ENCODE assay signal across 16 mouse cellular contexts in the genomic region with DNA sequence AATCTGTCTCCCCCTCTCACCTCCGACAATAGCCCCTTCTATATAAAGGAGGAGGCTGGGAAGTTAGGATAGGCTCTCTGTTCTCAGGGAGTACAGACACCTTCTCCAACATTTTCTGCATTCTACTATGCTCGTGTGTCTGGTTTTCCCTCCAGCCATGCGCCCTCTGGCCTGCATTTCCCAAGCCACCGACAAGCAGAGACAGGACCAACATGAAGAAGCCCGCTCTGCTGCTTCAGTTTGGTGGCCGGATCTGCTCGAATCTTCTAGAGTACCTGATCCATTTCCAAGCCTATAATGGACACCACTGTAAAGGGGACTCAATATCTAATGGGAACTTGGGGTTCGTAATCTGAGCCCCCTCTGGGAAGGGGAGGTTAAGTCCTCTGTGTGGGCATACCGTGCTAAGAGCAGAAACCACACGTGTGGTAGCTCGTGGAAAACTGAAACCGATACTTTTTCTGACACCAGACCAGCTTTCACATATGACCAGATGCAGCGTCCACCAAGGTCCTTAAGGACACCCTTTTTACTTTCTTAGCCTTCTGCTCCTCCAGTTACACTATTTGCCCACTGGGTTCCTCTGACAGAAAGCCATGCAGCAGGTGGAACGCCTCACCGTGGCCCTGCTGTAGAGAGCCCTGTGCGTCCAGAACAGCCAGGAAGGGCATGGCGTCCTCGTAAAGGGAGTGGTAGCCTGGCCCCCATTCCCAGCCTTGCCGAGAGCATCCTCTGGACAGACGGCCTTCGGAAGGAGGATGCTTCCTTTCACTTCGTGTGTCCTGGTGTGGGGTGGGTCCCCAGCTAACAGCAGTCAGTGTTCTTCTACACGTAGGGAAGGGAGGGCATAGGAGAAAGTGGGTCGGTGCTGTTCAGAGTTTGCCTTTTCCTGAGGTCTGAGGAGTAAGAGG. TPM values are rescaled to one million over a fixed set of nuclear protein-coding genes. Genes with fewer than 3 reads are reported as not detected.
DNase-seq lines count a peak whose midpoint lies in the region; ATAC-seq and TF ChIP-seq lines count a peak whose summit lies in the region.
"Had no signal": no experiment of that assay in that cellular context is flagged by ENCODE, and none has a peak within 500 bp of the region (broad histone marks: within the 10 kb centered on the region; RNA-seq: fewer than 3 reads in every experiment).

No protein-coding gene starts in this region.

- no peak for TF ChIP-seq POLR2A in kidney, adult 2 months (IDR thresholded peaks at IDR 0.05; ENCODE audit: low read depth, low read length)

- WGBS in kidney, adult 2 months, result 57% methylated on average over 24 of the region's 24 CpGs
- 89% methylated on average over 24 of the region's 24 CpGs for WGBS in neural tube, embryonic 15.5 days

- H3K4me1 ChIP-seq in kidney, adult 2 months (ENCODE audit: control insufficient read depth, insufficient read depth, low read length), result peaks cover 57% of the 10 kb centered on the region
- H3K4me1 ChIP-seq in E14TG2a.4 (replicated peaks; ENCODE audit: low read depth, low read length), result peaks cover 78% of the 10 kb centered on the region
- H3K4me1 ChIP-seq in neural tube, embryonic 15.5 days, result no peaks in the 10 kb centered on the region

- ATAC-seq in erythroblast, adult 5-6 weeks (replicated peaks; ENCODE audit: low FRiP score, poor library complexity, severe bottlenecking), result no peak
- ATAC-seq in neural tube, embryonic 15.5 days (ENCODE audit: low FRiP score), result no peak

- TF ChIP-seq CTCF in gastrocnemius, adult 2 months (IDR thresholded peaks at IDR 0.05), result peak; percentile 15; the same call in 1 of the 2 replicates
- TF ChIP-seq CTCF in kidney, adult 2 months (conservative IDR thresholded peaks at IDR 0.05; ENCODE audit: insufficient read depth, insufficient read length, low read depth, low read length), result no peak
- TF ChIP-seq CTCF in E14TG2a.4 (conservative IDR thresholded peaks at IDR 0.05; ENCODE audit: low read length), result no peak

- H3K9me3 ChIP-seq in E14TG2a.4 (ENCODE audit: low read length), result no peaks in the 10 kb centered on the region
- H3K9me3 ChIP-seq in neural tube, embryonic 15.5 days (replicated peaks), result no peaks in the 10 kb centered on the region
- H3K9me3 ChIP-seq: forebrain, embryonic 12.5 days; hindbrain, embryonic 12.5 days; midbrain, embryonic 10.5 days had no signal

- H3K27ac ChIP-seq in gastrocnemius, adult 2 months, result peak overlapping the region; percentile 87
- H3K27ac ChIP-seq in kidney, adult 2 months (ENCODE audit: insufficient read depth, low read depth, low read length), result peak overlapping the region; percentile 96
- H3K27ac ChIP-seq in neural tube, embryonic 15.5 days (replicated peaks), result no peak overlapping the region
- H3K27ac ChIP-seq: forebrain, embryonic 12.5 days; hindbrain, embryonic 12.5 days had no signal

- H3K36me3 ChIP-seq in kidney, adult 2 months (ENCODE audit: control insufficient read depth, insufficient read depth, low read length), result no peaks in the 10 kb centered on the region
- H3K36me3 ChIP-seq in E14TG2a.4 (ENCODE audit: insufficient read depth, low read length), result no peaks in the 10 kb centered on the region
- H3K36me3 ChIP-seq in neural tube, embryonic 15.5 days, result no peaks in the 10 kb centered on the region
- H3K36me3 ChIP-seq: forebrain, embryonic 12.5 days; hindbrain, embryonic 12.5 days; midbrain, embryonic 10.5 days had no signal

- peak; percentile 65 for DNase-seq in gastrocnemius, adult 2 months
- no peak for DNase-seq in gastrocnemius, postnatal 14 days
- DNase-seq in kidney, adult 2 months, result peak; percentile 57
- no peak for DNase-seq in kidney, adult 11 months
- DNase-seq in kidney, postnatal 25 days, result peak; percentile 42 to 66
- DNase-seq: adrenal gland, postnatal 36 days; cerebellum, adult 11 months; embryo, embryonic 11 days; layer of hippocampus, postnatal 36 days; spleen, adult 18-20 months had no signal

- H3K4me3 ChIP-seq in gastrocnemius, adult 2 months, result peak overlapping the region; percentile 23
- no peak overlapping the region for H3K4me3 ChIP-seq in kidney, adult 2 months (ENCODE audit: insufficient read depth, low read depth, low read length)
- H3K4me3 ChIP-seq in E14TG2a.4 (replicated peaks; ENCODE audit: low read length), result peak overlapping the region; percentile 58
- H3K4me3 ChIP-seq in neural tube, embryonic 15.5 days (replicated peaks), result no peak overlapping the region
- H3K4me3 ChIP-seq: forebrain, embryonic 12.5 days; hindbrain, embryonic 12.5 days; midbrain, embryonic 10.5 days had no signal

- no peaks in the 10 kb centered on the region for H3K27me3 ChIP-seq in kidney, adult 2 months (replicated peaks; ENCODE audit: control insufficient read depth, insufficient read depth, low read length)
- no peaks in the 10 kb centered on the region for H3K27me3 ChIP-seq in E14TG2a.4 (ENCODE audit: insufficient read depth, low read length)
- no peaks in the 10 kb centered on the region for H3K27me3 ChIP-seq in neural tube, embryonic 15.5 days (replicated peaks)
- H3K27me3 ChIP-seq: hindbrain, embryonic 12.5 days had no signal

- H3K9ac ChIP-seq in neural tube, embryonic 15.5 days (replicated peaks), result no peak overlapping the region
- H3K9ac ChIP-seq: forebrain, embryonic 12.5 days; hindbrain, embryonic 12.5 days had no signal

- intact Hi-C loops in gastrocnemius, adult 2 months (cut with DNase I), result no loop called here
- intact Hi-C loops in gastrocnemius, postnatal 14 days (cut with DNase I; ENCODE audit: low total_unique reads), result no loop called here

- no peak overlapping the region for H3K4me2 ChIP-seq in neural tube, embryonic 15.5 days
- H3K4me2 ChIP-seq: forebrain, embryonic 12.5 days; hindbrain, embryonic 12.5 days had no signal

RNA-seq across cellular contexts. Expression of a gene that starts 17.6 kb away (rescaled TPM):
- 10 to 100 TPM; 33.2 to 36.3 TPM for total RNA-seq in gastrocnemius, adult 2 months (2021)
- total RNA-seq in gastrocnemius, postnatal 14 days (2021), result 10 to 100 TPM; 21.9 to 25.3 TPM
- polyA plus RNA-seq in kidney, adult 2 months (2012; rRNA removed), result 186 and 203 TPM in 2 replicates
- 10.2 and 21.3 TPM in 2 replicates for total RNA-seq in erythroblast, adult 5-6 weeks (2015; ENCODE audit: low replicate concordance)
- 8.1 and 12.8 TPM in 2 replicates for total RNA-seq in erythroblast, adult 5-6 weeks (2017; ENCODE audit: low replicate concordance)
- 91.6 and 95.0 TPM in 2 replicates for polyA plus RNA-seq in neural tube, embryonic 15.5 days (2015; fragmentation: Nextera tagmentation; extraction: Ambion mirVana)

RNA-seq across cellular contexts. Expression of a gene that starts 36.5 kb away (rescaled TPM):
- 10 to 100 TPM; 14.7 to 15.1 TPM for total RNA-seq in gastrocnemius, adult 2 months (2021)
- 10 to 100 TPM; 10.1 to 15.9 TPM for total RNA-seq in gastrocnemius, postnatal 14 days (2021)
- 8.7 and 12.2 TPM in 2 replicates for polyA plus RNA-seq in kidney, adult 2 months (2012; rRNA removed)
- 9.2 and 14.2 TPM in 2 replicates for total RNA-seq in erythroblast, adult 5-6 weeks (2015; ENCODE audit: low replicate concordance)
- 12.9 and 15.5 TPM in 2 replicates for total RNA-seq in erythroblast, adult 5-6 weeks (2017; ENCODE audit: low replicate concordance)
- 23.9 and 27.4 TPM in 2 replicates for polyA plus RNA-seq in neural tube, embryonic 15.5 days (2015; fragmentation: Nextera tagmentation; extraction: Ambion mirVana)

Comparison
In these comparisons a context has a peak if more than half of its experiments do, and no peak if none do; other contexts are left out.
1. DNase-seq: peak in gastrocnemius, adult 2 months (single experiment), kidney, adult 2 months (single experiment) and kidney, postnatal 25 days (2 of 2); none in gastrocnemius, postnatal 14 days (single experiment) and kidney, adult 11 months (single experiment).
2. H3K4me3 ChIP-seq: peak in gastrocnemius, adult 2 months (single experiment) and E14TG2a.4 (single experiment); none in kidney, adult 2 months (single experiment) and neural tube, embryonic 15.5 days (single experiment).